Mouse (Mus musculus) frontal cortex, postnatal 36 days (tissue): ENCODE measurements at regions not wholly inside any gene's neighbourhood (a gene's known extent, or its start where the extent isn't known, plus 50 kb on each side); places are given as distances from the start of the nearest gene placed in this dataset.
"Not testable (repeated sequence)": the region's sequence is repeated elsewhere in the genome, so short reads cannot be mapped to it uniquely, and the experiment has no call there.

Source experiments
- DNase-seq, 2 experiments: peaks; one replicate each; pipeline ENCODE4 v3.0.0; 2022; ENCODE audit warnings: low spot score in 2 of 2

DNA sequence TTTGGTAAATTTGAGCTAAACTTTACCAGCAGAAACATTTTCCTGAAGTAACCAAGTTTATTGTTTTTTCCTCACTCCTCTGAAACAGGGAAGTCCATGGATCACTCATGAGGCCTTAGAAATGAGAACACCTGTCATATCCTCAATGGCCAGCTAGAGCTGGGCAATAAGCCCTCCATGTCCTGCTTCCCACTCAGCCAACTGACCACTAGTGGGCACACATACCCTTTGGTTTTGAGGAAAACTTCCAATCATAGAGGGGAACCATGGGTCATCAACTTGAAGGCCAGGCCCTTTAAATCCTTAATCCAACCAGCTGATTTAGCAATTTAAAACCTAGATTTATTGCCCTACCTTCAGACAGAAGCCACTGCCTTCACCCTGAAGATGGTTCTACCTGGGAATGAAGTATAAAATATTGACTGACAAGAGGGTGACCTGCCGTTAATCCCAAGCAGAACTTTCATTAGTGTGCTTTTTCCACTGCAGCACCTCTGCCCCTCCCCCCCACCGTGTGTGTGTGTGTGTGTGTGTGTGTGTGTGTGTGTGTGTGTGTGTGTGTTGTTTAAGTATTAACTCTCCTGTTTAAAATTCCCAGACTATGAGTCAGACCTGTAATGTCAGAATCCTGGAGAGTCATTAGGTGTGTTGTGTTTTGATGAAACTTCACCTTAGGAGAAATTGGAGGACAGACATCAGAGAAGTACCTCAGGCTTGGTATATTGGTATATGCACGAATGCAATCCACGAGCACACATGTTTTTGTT is 312.3 kb downstream of the Hdgfl1 start:
- DNase-seq = no peak

DNA sequence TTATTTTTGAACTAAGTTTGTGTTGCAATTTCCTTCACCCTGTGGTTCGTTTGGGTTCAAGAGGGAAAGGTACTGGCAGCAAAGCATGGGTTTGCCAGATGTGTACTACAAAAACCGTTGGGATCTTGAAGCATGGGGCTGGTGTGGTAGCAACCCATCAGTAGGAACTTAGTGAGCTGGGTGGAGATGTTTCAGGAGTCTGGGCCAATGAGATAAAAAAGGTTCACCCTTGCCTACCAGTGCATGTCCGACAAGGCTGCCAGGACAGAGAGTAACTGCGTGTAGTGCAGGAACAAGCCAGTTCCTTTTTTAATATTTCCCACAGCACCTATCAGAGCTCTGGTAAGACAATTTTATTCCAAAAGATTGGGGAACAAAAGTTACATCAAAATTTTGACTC is 343.3 kb downstream of the Hdgfl1 start:
- DNase-seq = no peak

DNA sequence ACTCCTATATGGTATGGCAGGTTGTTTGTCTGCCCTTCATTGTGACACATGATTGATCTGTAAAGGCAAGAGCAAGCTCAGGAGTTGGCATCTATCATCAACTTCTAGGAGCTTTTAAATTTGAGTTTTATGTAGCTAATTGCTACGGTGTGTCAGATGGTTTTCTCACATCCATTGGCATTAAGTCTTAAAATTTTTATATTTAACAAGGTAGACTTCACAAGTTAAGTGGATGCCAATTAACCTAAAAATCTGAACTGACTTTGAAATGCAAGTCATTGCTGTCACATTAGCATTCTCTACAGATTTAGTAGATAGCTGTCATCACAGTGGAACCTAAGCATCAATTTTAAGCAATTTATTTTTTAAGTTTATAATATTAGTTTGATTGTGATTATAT is 345.5 kb downstream of the Hdgfl1 start:
- DNase-seq = no peak

DNA sequence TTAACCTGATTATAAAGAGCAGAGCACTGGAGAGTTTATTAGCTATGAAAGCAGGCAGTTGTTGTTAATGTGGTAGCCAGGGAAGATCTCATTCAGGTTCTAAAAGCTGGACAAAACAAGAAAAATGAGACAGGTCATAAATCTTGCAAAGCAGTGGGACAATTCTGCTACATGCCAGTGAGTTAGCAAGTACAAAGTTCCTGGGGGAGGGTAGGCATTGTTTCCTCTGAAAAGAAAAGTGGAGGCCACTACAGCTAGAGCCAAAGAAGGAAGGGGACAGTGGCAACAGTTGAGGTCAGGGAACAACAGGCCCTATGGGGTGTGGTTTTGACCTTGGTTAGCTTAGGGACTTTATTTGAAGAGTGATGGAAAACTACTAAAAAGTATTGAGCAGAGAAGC is 364.2 kb downstream of the Hdgfl1 start:
- no peak for DNase-seq

- no peak for DNase-seq
Observed at GRCm38 (mm10) chr13:26404707-26405106, 365.3 kb downstream of the Hdgfl1 start.

DNA sequence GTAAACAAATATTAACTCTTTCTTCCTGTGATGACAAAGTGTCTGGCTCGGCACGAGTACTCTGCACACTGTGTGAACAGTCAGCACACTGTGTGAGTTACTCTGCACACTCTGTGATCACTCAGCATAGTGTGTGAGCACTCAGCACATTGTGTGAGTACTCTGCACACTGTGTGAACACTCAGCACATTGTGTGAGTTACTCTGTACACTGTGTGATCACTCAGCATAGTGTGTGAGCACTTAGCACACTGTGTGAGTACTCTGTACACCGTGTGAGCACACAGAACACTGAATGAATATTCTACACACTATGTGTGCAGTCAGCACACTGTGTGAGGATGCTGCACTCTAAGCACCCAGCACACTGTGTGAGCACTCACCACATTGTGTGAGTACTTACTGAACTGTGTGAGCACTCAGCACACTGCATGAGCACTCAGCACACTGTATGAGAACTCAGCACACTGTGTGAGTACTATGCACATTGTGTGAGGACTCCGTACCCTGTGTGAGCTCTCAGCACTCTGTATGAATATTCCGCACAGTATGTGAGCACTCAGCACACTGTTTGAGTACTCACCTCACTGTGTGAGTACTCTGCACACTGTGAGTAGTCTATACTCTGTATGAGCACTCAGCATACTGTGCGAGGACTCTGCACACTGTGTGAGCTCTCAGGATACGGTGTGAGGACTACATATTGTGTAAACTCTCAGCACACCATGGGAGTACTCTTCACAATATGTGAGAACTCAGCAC is 381.9 kb downstream of the Hdgfl1 start:
- DNase-seq = no peak

DNA sequence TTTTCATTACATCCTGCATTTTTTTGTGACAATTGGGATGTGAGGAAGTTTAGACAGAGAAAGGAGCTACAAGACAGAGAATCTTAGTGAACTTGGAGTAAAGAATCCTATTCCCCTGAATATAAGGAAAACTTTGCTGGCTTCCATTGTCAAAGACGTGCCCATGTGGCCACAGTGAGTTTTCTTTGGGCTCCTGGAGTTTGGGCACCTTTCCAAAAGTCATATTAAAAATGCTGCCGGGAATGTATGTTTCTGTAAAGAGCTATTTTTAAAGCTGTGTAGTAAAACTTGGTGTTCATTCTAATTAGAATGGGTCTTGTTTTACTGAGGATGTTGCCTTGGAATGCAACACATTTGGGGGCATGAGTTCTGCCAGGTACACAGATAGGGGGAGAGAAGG is 387.3 kb downstream of the Hdgfl1 start:
- DNase-seq = no peak

DNA sequence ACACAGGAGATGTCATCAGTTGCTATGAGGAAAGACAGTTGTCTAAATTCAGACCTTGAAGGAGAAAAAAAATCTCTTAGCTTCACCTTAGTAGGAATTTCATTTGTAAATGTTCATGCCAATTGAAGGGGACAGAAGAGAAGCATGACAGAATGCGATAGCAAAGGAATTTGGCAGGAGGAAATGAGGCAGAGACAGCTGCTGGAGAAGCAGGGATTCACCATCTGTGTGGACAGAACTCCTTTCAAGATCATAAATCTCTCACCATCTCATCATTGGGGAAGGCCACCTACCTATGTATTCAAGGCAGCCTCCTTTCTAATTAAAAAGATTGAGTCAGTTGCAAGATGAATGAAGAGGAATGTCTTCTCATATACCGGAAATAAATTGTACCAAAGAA is 387.8 kb downstream of the Hdgfl1 start:
- DNase-seq = peak in 1 of 2 experiments; percentile 8

DNA sequence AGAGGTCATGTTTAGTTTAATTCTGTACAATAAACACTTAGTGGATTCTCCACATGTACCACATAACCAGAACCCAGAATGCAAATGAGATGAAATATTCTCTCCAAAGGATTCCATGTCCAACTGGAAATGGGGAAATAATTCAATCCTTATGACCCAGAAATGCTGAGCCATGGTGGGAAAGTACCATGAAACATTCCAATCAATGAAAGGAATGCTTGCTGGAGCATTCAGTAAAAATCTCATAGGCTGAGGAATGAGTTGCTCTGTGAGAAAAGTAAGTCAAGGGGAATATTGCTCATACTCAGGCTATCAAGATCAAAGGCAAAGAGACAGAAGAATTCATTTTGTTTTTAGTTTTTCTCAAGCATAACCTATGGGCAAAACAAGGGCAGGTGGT is 394.4 kb downstream of the Hdgfl1 start:
- DNase-seq = no peak

DNA sequence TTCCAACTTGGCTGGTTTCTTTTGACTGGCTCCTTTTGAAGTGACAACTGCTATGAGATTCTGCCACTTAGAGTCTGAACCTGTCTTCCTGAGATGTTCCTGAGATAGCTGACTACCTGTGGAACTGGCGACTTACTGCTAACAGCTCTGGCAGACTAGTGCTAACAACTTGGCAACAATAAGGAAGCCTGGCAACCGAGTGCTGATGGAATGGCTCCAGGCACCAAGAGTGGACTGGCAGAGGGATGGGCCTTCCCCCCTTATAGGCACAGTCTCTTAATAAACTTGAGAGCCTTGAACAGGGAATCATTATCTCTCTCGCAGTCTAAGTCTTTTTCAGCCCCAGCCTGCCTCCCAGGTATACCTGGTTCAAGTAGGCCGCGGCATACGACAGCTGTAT is 404.1 kb downstream of the Hdgfl1 start:
- DNase-seq = not testable (repeated sequence)

GRCm38 (mm10) chr13:26356341-26356740 is 413.6 kb downstream of the Hdgfl1 start:
- no peak for DNase-seq

GRCm38 (mm10) chr13:26354421-26354820 is 415.5 kb downstream of the Hdgfl1 start:
- no peak for DNase-seq

GRCm38 (mm10) chr13:26350510-26350909 is 419.5 kb downstream of the Hdgfl1 start:
- DNase-seq = no peak

DNA sequence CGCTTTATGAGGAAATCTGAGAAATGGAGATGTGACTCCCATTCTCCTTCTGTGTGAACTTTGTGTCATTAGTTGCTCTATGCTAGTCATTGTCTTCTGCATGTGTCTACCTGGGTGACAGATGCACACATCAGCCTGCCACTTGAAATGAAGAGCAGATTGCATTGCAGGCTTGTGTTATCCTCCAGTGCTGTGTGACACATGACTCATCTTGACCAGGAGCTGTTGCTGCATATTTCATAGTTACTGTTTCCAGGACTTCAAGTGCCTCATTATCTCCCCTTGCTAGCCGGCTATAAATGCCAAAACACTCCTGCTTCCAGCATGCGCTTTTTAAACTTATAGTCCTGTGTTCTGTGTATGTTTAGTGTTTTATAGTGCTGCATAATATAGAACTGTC is 431.2 kb downstream of the Hdgfl1 start:
- DNase-seq = peak in 1 of 2 experiments; percentile 2

- no peak for DNase-seq
Observed at GRCm38 (mm10) chr13:26325066-26325465, 444.9 kb downstream of the Hdgfl1 start.

DNA sequence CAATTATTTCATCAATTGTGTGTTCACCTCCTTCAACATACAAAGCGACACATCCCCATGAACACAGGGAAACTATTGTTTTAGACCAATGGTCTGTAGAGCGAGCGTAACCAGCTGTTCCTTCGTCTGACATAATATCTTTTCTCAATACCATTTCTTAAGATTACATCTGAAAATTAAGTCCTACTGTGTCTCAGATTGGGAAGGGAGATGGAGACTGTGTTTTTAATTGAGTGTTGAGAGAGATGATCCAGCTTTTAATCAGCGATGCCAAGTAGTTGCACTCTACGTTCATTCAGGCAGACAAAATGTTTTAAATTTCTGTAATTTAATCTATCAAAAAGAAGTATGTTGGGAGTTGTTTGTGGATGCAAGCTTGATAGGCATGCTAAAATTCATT is 445.3 kb downstream of the Hdgfl1 start:
- no peak for DNase-seq

DNA sequence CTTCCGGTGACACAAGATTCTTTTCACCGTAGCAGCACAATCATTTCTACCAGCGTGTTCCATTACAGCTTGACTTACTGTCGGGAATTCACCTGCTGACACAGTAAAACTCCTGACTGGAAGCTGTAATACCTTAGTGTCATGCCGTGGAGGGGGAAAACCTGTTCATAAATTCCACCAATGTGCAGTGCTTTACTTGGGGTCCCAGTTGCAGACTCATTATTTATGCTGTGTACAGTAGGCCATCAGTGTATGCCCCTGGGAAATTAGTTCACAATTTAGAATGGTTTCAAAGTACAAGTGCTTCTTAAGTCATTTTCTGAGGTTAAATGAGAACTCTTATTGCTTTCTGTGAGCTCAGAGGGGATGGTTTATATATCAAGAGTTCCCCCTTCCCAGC is 451.4 kb downstream of the Hdgfl1 start:
- DNase-seq = no peak

GRCm38 (mm10) chr13:26312246-26313010 is 457.5 kb downstream of the Hdgfl1 start:
- DNase-seq = no peak

DNA sequence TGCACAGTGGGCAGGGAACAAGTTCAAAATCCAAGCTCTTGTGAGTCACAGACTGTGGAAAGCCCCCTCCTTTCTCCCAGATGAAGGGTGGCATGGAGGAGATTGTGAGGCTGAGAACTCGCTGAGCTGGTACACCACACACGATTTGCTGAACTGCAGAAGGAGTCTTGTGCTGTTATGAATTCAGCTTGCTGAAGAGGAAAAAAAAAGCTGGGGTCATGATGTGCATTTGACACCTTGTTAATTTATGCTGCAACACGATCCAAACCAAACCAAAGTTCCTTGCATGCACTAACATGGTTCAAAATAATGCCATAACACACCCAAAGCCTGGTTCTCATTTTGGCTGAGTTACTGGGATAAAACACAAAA is 485.9 kb downstream of the Hdgfl1 start:
- DNase-seq = no peak

DNA sequence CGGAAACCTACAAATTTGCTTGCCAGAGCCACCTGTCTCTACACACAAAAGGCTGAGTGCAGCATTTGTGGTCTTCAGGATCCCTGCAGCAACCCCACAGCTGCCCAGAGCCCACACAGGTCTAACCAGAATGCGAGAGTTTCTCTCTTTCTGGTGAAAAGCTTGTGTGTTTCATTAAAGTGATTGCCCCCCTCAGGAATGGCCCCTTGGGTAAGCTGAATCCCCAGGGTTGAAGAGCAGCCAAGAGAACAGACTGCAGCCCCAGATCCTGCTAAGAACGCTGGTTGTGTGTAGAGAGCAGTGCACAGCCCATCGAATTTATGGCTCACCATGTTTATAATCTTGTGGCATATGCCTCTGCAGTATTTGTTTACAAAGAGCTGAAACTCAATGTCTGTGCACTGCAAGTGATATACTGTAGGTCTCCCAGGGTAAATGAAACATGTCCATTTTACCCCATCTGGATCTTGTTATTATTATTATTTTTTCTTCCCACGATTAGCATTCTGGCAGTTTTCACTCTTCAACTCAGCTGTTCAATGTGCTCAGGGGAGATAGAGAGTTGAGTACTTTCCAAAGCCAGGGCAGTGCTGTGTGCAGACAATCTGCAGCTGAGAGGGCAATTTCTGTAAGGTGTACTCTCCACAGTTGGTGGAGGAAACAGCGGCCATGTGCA is 486.4 kb downstream of the Hdgfl1 start:
- DNase-seq = no peak

DNA sequence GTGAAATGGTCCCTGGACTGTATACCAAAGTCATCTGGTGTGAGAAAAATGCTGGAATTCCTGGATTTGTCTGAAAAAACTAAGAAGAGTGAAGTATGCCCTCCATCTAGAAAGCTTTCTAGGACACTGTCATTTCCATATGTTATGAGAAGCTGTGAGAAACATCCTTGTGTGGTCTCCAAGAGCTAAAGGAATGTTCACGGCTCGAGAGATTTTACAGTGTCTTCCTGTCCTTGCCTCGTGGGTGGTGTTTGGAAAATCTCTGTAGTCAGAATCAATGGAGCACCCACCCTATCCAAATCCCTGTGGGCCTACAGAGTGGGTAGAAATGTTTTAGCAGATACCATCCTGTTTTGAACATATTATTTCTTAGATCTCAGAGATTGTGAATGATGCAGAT is 487.7 kb downstream of the Hdgfl1 start:
- peak; percentile 5 to 26 for DNase-seq

GRCm38 (mm10) chr13:26272850-26273249 is 497.1 kb downstream of the Hdgfl1 start:
- DNase-seq = no peak
